22 mouse cellular contexts compared by ENCODE assay signal in the genomic region with DNA sequence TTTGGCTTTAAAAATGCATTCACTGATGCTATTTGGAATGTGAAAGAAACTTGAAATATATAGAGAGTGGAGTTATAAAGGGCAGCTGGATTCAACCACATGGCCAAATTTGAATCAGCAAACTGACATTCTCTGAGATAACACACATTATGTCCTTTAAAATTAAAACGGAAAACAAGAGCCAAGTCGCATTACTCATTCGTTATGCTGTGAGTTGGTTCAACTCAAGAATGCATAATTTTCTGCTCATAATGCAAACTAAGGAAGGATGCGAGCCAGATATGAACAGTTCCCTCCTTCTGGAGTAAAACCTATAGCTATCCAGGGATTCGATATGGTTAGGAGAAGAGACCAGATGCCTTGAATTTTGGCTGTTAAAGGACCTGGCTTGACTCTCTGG.
DNase-seq lines count a peak whose midpoint lies in the region; ATAC-seq and TF ChIP-seq lines count a peak whose summit lies in the region.
"Had no signal": no experiment of that assay in that cellular context is flagged by ENCODE, and none has a peak within 500 bp of the region (broad histone marks: within the 10 kb centered on the region; RNA-seq: fewer than 3 reads in every experiment).

No protein-coding gene starts in this region.

- TF ChIP-seq CTCF in left cerebral cortex, adult 2 months (IDR thresholded peaks at IDR 0.05): no peak
- TF ChIP-seq CTCF in stomach, postnatal 0 days (IDR thresholded peaks at IDR 0.05; ENCODE audit: low read depth): no peak

- H3K4me1 ChIP-seq in forebrain, embryonic 15.5 days: peaks cover 11% of the 10 kb centered on the region; the same call in 1 of the 2 replicates
- H3K4me1 ChIP-seq in forebrain, embryonic 11.5 days (replicated peaks; ENCODE audit: control insufficient read depth, insufficient read depth, low read length): no peaks in the 10 kb centered on the region
- no peaks in the 10 kb centered on the region for H3K4me1 ChIP-seq in stomach, embryonic 15.5 days
- no peaks in the 10 kb centered on the region for H3K4me1 ChIP-seq in stomach, postnatal 0 days (replicated peaks; ENCODE audit: control insufficient read depth, insufficient read depth)
- H3K4me1 ChIP-seq: limb, embryonic 13.5 days had no signal

- ATAC-seq in forebrain, embryonic 15.5 days (replicated peaks): peak; percentile 56; the same call in 1 of the 2 replicates
- ATAC-seq in forebrain, embryonic 11.5 days (replicated peaks; ENCODE audit: low FRiP score): no peak
- ATAC-seq in stomach, embryonic 15.5 days (ENCODE audit: insufficient read depth, low FRiP score, low read depth): no peak
- ATAC-seq in stomach, postnatal 0 days (ENCODE audit: low FRiP score, low TSS enrichment): no peak

- no peaks in the 10 kb centered on the region for H3K27me3 ChIP-seq in forebrain, embryonic 15.5 days
- no peaks in the 10 kb centered on the region for H3K27me3 ChIP-seq in forebrain, embryonic 11.5 days (ENCODE audit: control insufficient read depth, insufficient read depth, low read length)
- H3K27me3 ChIP-seq in stomach, embryonic 15.5 days (replicated peaks): no peaks in the 10 kb centered on the region
- no peaks in the 10 kb centered on the region for H3K27me3 ChIP-seq in stomach, postnatal 0 days (ENCODE audit: control insufficient read depth, insufficient read depth, low read length)
- H3K27me3 ChIP-seq: CH12.LX; embryonic facial prominence, embryonic 15.5 days; heart, embryonic 13.5 days; limb, embryonic 13.5 days had no signal

- DNase-seq in forebrain, embryonic 11.5 days (ENCODE audit: low spot score): no peak
- DNase-seq in left cerebral cortex, adult 2 months (ENCODE audit: extremely low spot score in 1 of 2, low spot score in 2 of 2): no peak
- DNase-seq in left cerebral cortex, postnatal 36 days (ENCODE audit: low spot score in 2 of 2): no peak
- DNase-seq in stomach, postnatal 0 days (ENCODE audit: low spot score): no peak
- DNase-seq in urinary bladder, postnatal 36 days (ENCODE audit: low spot score in 2 of 2): no peak
- no peak for DNase-seq in cerebellum, postnatal 14 days
- DNase-seq: adrenal gland, postnatal 36 days; cerebellum, adult 9-10 months; gastrocnemius, postnatal 14 days; heart, adult 18-20 months; kidney, adult 8-10 months; kidney, postnatal 36 days had no signal

- no peaks in the 10 kb centered on the region for H3K9me3 ChIP-seq in forebrain, embryonic 15.5 days
- H3K9me3 ChIP-seq in forebrain, embryonic 11.5 days (ENCODE audit: control insufficient read depth, low read length): no peaks in the 10 kb centered on the region
- H3K9me3 ChIP-seq in stomach, embryonic 15.5 days: no peaks in the 10 kb centered on the region
- no peaks in the 10 kb centered on the region for H3K9me3 ChIP-seq in stomach, postnatal 0 days (ENCODE audit: control insufficient read depth, low read length)
- H3K9me3 ChIP-seq: embryonic facial prominence, embryonic 15.5 days; heart, embryonic 13.5 days; limb, embryonic 13.5 days; midbrain, embryonic 10.5 days had no signal

- H3K4me2 ChIP-seq in forebrain, embryonic 15.5 days (replicated peaks): no peak overlapping the region
- no peak overlapping the region for H3K4me2 ChIP-seq in forebrain, embryonic 11.5 days (ENCODE audit: low read depth, low read length, severe bottlenecking)
- H3K4me2 ChIP-seq in stomach, embryonic 15.5 days: no peak overlapping the region
- no peak overlapping the region for H3K4me2 ChIP-seq in stomach, postnatal 0 days (replicated peaks; ENCODE audit: low read depth)
- H3K4me2 ChIP-seq: embryonic facial prominence, embryonic 15.5 days; heart, embryonic 13.5 days; hindbrain, embryonic 14.5 days; limb, embryonic 13.5 days had no signal

- H3K4me3 ChIP-seq in forebrain, embryonic 15.5 days: no peak overlapping the region
- no peak overlapping the region for H3K4me3 ChIP-seq in forebrain, embryonic 11.5 days (ENCODE audit: low read depth, low read length)
- no peak overlapping the region for H3K4me3 ChIP-seq in left cerebral cortex, adult 2 months
- no peak overlapping the region for H3K4me3 ChIP-seq in stomach, embryonic 15.5 days (replicated peaks)
- H3K4me3 ChIP-seq in stomach, postnatal 0 days (ENCODE audit: low read depth, low read length): no peak overlapping the region
- H3K4me3 ChIP-seq: embryonic facial prominence, embryonic 15.5 days; heart, embryonic 13.5 days; limb, embryonic 13.5 days; midbrain, embryonic 10.5 days had no signal

- no peak for TF ChIP-seq EP300 in stomach, postnatal 0 days (optimal IDR thresholded peaks at IDR 0.05)

- intact Hi-C loops in left cerebral cortex, adult 2 months (cut with DNase I): no loop called here
- intact Hi-C loops in left cerebral cortex, postnatal 36 days (cut with DNase I): loop anchor here (5.0 kb wide), 1 partner anchor 34 kb away; no protein-coding TSS in a partner anchor

- H3K27ac ChIP-seq in forebrain, embryonic 15.5 days (replicated peaks): peak overlapping the region; percentile 38; the same call in 1 of the 2 replicates
- no peak overlapping the region for H3K27ac ChIP-seq in forebrain, embryonic 11.5 days (ENCODE audit: low read depth, low read length)
- peak overlapping the region; percentile 36; the same call in 1 of the 2 replicates for H3K27ac ChIP-seq in left cerebral cortex, adult 2 months
- peak overlapping the region; percentile 41; the same call in 1 of the 2 replicates for H3K27ac ChIP-seq in stomach, embryonic 15.5 days
- no peak overlapping the region for H3K27ac ChIP-seq in stomach, postnatal 0 days (replicated peaks)
- H3K27ac ChIP-seq: embryonic facial prominence, embryonic 15.5 days; heart, embryonic 13.5 days; hindbrain, embryonic 14.5 days; limb, embryonic 13.5 days; liver, embryonic 14.5 days; macrophage; midbrain, embryonic 10.5 days had no signal

- no peak overlapping the region for H3K9ac ChIP-seq in forebrain, embryonic 15.5 days (replicated peaks)
- H3K9ac ChIP-seq in forebrain, embryonic 11.5 days (ENCODE audit: low read length): no peak overlapping the region
- H3K9ac ChIP-seq in stomach, embryonic 15.5 days: no peak overlapping the region
- H3K9ac ChIP-seq in stomach, postnatal 0 days (ENCODE audit: low read length): no peak overlapping the region
- H3K9ac ChIP-seq: embryonic facial prominence, embryonic 15.5 days; heart, embryonic 13.5 days; hindbrain, embryonic 14.5 days; limb, embryonic 13.5 days; liver, embryonic 14.5 days had no signal

- no peaks in the 10 kb centered on the region for H3K36me3 ChIP-seq in forebrain, embryonic 15.5 days
- H3K36me3 ChIP-seq in forebrain, embryonic 11.5 days (ENCODE audit: control insufficient read depth, insufficient read depth, low read length): no peaks in the 10 kb centered on the region
- no peaks in the 10 kb centered on the region for H3K36me3 ChIP-seq in stomach, embryonic 15.5 days
- H3K36me3 ChIP-seq in stomach, postnatal 0 days (ENCODE audit: control insufficient read depth, insufficient read depth, low read length): no peaks in the 10 kb centered on the region
- H3K36me3 ChIP-seq: embryonic facial prominence, embryonic 15.5 days; heart, embryonic 13.5 days; limb, embryonic 13.5 days; midbrain, embryonic 10.5 days had no signal

- WGBS in forebrain, embryonic 15.5 days: 63% methylated on average over 5 of the region's 5 CpGs
- WGBS in forebrain, embryonic 11.5 days: 93% methylated on average over 5 of the region's 5 CpGs
- 59% methylated on average over 5 of the region's 5 CpGs for WGBS in stomach, embryonic 15.5 days
- WGBS in stomach, postnatal 0 days: 61% methylated on average over 5 of the region's 5 CpGs

Comparison
In these comparisons a context has a peak if more than half of its experiments do, and no peak if none do; other contexts are left out.
1. H3K27ac ChIP-seq: peak in forebrain, embryonic 15.5 days (single experiment), left cerebral cortex, adult 2 months (single experiment) and stomach, embryonic 15.5 days (single experiment); none in forebrain, embryonic 11.5 days (single experiment) and stomach, postnatal 0 days (single experiment).